Mouse (Mus musculus): ENCODE data around the gene Mrpl52. TPM values are rescaled to one million over a fixed set of nuclear protein-coding genes. Genes with fewer than 3 reads are reported as not detected.
A peak's percentile ranks its signal among the peaks of the same experiment; 100 is the strongest.

Gene Mrpl52
- total and polyA plus RNA-seq, 3 experiments, result 115 to 168 (median 129) TPM

- H3K36me3 ChIP-seq (ENCODE audit: control insufficient read depth, insufficient read depth, low read length), result no peaks in the 10 kb centered on the region
- no peak overlapping the region for H3K4me3 ChIP-seq
- intact Hi-C loops (cut with DNase I), result loop anchor here (10.0 kb wide), 1 partner anchor 376 kb away; no protein-coding TSS in a partner anchor
- H3K27ac ChIP-seq, result no peak overlapping the region
- no peak overlapping the region for H3K9ac ChIP-seq (ENCODE audit: low read depth, low read length)
- DNase-seq, result no peak
- no peaks in the 10 kb centered on the region for H3K27me3 ChIP-seq (ENCODE audit: control insufficient read depth, insufficient read depth, low read length)
- 0 out of 2 replicates have a peak, but pooled peaks cover 1% of the 10 kb centered on the region for H3K4me1 ChIP-seq (ENCODE audit: control insufficient read depth, insufficient read depth, low read length)
- 86% methylated on average over 14 of the region's 14 CpGs for WGBS
- no peaks in the 10 kb centered on the region for H3K79me2 ChIP-seq (replicated peaks; ENCODE audit: control insufficient read depth, insufficient read depth, low read length)
- TF ChIP-seq CTCF (IDR thresholded peaks at IDR 0.05) (no peak), POLR2A (IDR thresholded peaks at IDR 0.05; ENCODE audit: insufficient read depth, low read depth, low read length) (no peak), EP300 (IDR thresholded peaks at IDR 0.05; ENCODE audit: insufficient read depth, low read depth, low read length) (no peak)
Measured at GRCm38 (mm10) chr14:54440538-54440937, 13.8 kb downstream of the Mrpl52 start.

- no peak for DNase-seq
- H3K27ac ChIP-seq, result no peak overlapping the region
- no peaks in the 10 kb centered on the region for H3K27me3 ChIP-seq (ENCODE audit: control insufficient read depth, insufficient read depth, low read length)
- no peaks in the 10 kb centered on the region for H3K79me2 ChIP-seq (replicated peaks; ENCODE audit: control insufficient read depth, insufficient read depth, low read length)
- H3K4me1 ChIP-seq (ENCODE audit: control insufficient read depth, insufficient read depth, low read length), result 0 out of 2 replicates have a peak, but pooled peaks cover 1% of the 10 kb centered on the region
- TF ChIP-seq CTCF (IDR thresholded peaks at IDR 0.05) (no peak), POLR2A (IDR thresholded peaks at IDR 0.05; ENCODE audit: insufficient read depth, low read depth, low read length) (no peak), EP300 (IDR thresholded peaks at IDR 0.05; ENCODE audit: insufficient read depth, low read depth, low read length) (no peak)
- no peak overlapping the region for H3K9ac ChIP-seq (ENCODE audit: low read depth, low read length)
- no peaks in the 10 kb centered on the region for H3K36me3 ChIP-seq (ENCODE audit: control insufficient read depth, insufficient read depth, low read length)
- H3K4me3 ChIP-seq, result no peak overlapping the region
- WGBS, result 77% methylated on average over 4 of the region's 4 CpGs
- intact Hi-C loops (cut with DNase I), result loop anchor here (10.0 kb wide), 1 partner anchor 377 kb away; no protein-coding TSS in a partner anchor
Measured at GRCm38 (mm10) chr14:54441365-54441764, 14.7 kb downstream of the Mrpl52 start.

DNA sequence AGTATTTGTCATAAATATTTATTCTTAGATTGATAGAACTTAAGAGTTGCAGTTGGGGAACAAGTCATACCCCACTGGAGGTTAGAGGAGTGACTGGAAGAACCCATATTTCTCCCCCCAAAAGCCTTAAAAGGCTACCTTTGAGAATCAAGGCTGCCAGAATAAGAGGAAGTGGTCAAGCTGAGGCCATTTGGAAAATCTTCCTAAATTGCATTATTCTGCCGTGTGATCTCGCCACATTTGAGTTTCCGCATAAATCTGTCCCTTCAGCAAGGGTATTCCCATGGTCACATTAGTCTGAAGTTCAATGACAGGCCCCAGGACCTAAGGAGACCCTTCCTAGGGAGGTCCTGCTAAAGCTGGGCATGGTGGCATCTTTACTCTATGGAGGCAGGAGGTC lies 15.8 kb downstream of the Mrpl52 start:
- DNase-seq, result no peak
- 68% methylated on average over 3 of the region's 3 CpGs for WGBS
- intact Hi-C loops (cut with DNase I), result loop anchor here (10.0 kb wide), 1 partner anchor 378 kb away; no protein-coding TSS in a partner anchor
- Histone ChIP-seq H3K27me3 (ENCODE audit: control insufficient read depth, insufficient read depth, low read length) (no peaks in the 10 kb centered on the region), H3K4me3 (no peak overlapping the region), H3K27ac (no peak overlapping the region), H3K9ac (ENCODE audit: low read depth, low read length) (no peak overlapping the region), H3K79me2 (replicated peaks; ENCODE audit: control insufficient read depth, insufficient read depth, low read length) (no peaks in the 10 kb centered on the region), H3K36me3 (ENCODE audit: control insufficient read depth, insufficient read depth, low read length) (no peaks in the 10 kb centered on the region), H3K4me1 (ENCODE audit: control insufficient read depth, insufficient read depth, low read length) (0 out of 2 replicates have a peak, but pooled peaks cover 1% of the 10 kb centered on the region)
- TF ChIP-seq CTCF (IDR thresholded peaks at IDR 0.05) (no peak), EP300 (IDR thresholded peaks at IDR 0.05; ENCODE audit: insufficient read depth, low read depth, low read length) (no peak), POLR2A (IDR thresholded peaks at IDR 0.05; ENCODE audit: insufficient read depth, low read depth, low read length) (no peak)

DNA sequence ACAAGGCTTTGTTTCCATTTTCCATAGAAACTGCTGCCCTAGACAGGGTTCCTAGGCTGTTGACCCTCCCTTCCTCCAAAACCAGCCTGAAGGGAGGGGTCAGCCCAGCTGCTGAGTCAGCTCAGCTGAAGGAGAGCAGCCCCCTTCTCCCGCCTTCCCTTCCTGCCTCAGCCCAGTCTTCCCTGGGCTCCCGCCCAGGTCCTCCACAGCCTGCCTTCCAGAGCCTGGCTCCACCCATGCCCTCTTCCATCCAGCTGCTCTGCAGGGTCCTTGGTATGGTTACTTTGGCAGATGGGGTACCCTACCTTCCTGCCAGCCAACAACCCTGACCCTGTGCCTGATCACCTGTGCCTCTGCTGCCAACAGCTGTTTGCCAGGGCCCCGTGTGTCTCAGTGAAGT lies 16.5 kb downstream of the Mrpl52 start:
- peak; percentile 69 to 71 for DNase-seq
- H3K27ac ChIP-seq, result peak overlapping the region; percentile 69
- WGBS, result 36% methylated on average over 3 of the region's 3 CpGs
- intact Hi-C loops (cut with DNase I), result loop anchor here (10.0 kb wide), 1 partner anchor 378 kb away; no protein-coding TSS in a partner anchor
- H3K36me3 ChIP-seq (ENCODE audit: control insufficient read depth, insufficient read depth, low read length), result no peaks in the 10 kb centered on the region
- TF ChIP-seq EP300 (IDR thresholded peaks at IDR 0.05; ENCODE audit: insufficient read depth, low read depth, low read length) (no peak), POLR2A (IDR thresholded peaks at IDR 0.05; ENCODE audit: insufficient read depth, low read depth, low read length) (no peak), CTCF (IDR thresholded peaks at IDR 0.05) (no peak)
- 0 out of 2 replicates have a peak, but pooled peaks cover 1% of the 10 kb centered on the region for H3K4me1 ChIP-seq (ENCODE audit: control insufficient read depth, insufficient read depth, low read length)
- no peaks in the 10 kb centered on the region for H3K27me3 ChIP-seq (ENCODE audit: control insufficient read depth, insufficient read depth, low read length)
- no peak overlapping the region for H3K4me3 ChIP-seq
- H3K79me2 ChIP-seq (replicated peaks; ENCODE audit: control insufficient read depth, insufficient read depth, low read length), result no peaks in the 10 kb centered on the region
- no peak overlapping the region for H3K9ac ChIP-seq (ENCODE audit: low read depth, low read length)

GRCm38 (mm10) chr14:54443712-54444618 lies 17.3 kb downstream of the Mrpl52 start:
- TF ChIP-seq CTCF (IDR thresholded peaks at IDR 0.05), result no peak
- 0 out of 2 replicates have a peak, but pooled peaks have one; percentile 27 for TF ChIP-seq EP300 (IDR thresholded peaks at IDR 0.05; ENCODE audit: insufficient read depth, low read depth, low read length)
- no peaks in the 10 kb centered on the region for H3K36me3 ChIP-seq (ENCODE audit: control insufficient read depth, insufficient read depth, low read length)
- peaks cover 3% of the 10 kb centered on the region; the same call in 1 of the 2 replicates for H3K4me1 ChIP-seq (ENCODE audit: control insufficient read depth, insufficient read depth, low read length)
- intact Hi-C loops (cut with DNase I), result loop anchor here (10.0 kb wide), 1 partner anchor 379 kb away; no protein-coding TSS in a partner anchor
- peak overlapping the region; percentile 67 for H3K27ac ChIP-seq
- H3K9ac ChIP-seq (ENCODE audit: low read depth, low read length), result no peak overlapping the region
- H3K27me3 ChIP-seq (ENCODE audit: control insufficient read depth, insufficient read depth, low read length), result no peaks in the 10 kb centered on the region
- DNase-seq, result peak; percentile 73 to 84
- no peaks in the 10 kb centered on the region for H3K79me2 ChIP-seq (replicated peaks; ENCODE audit: control insufficient read depth, insufficient read depth, low read length)
- H3K4me3 ChIP-seq, result no peak overlapping the region
- WGBS, result 44% methylated on average over 15 of the region's 15 CpGs

Measured in heart, adult 2 months (tissue).